Mouse (Mus musculus): ENCODE data around the gene Scrg1.

DNA sequence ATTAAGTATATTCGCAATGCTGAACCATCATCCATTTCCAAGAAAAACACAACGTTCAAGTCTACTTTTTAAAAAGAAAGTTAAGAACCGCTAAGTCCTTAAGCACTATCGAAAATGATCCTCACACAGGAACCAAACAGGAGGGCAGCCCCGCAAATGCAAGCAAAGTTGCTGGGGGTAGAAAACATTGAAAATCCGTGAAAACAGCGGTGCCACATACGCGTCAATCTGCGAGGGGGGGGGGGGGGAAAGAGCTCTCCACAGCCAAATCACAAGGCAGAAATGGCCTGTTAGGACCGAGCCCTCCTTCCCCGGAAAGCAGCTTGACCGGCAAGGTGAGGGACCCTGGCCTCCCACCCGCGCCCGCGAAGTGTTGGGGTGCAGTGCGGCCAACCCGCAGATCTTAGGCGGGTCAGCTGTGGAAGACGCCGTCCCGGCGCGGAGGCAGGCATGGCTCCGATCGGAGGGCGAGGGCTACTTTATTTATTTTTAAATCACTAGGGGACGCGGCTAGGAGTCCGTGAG is 55.1 kb downstream of the Scrg1 start:
- TF ChIP-seq CHD2 (IDR thresholded peaks at IDR 0.05; ENCODE audit: low read length) (no peak), MAX (IDR thresholded peaks at IDR 0.05; ENCODE audit: low read length) (no peak), CTCF (conservative IDR thresholded peaks at IDR 0.05 in 1 of 2, IDR thresholded peaks at IDR 0.05 in 1 of 2; ENCODE audit: low read depth in 2 of 2, low read length in 2 of 2) (no peak), SIN3A (IDR thresholded peaks at IDR 0.05; ENCODE audit: low read length) (no peak), MYC (IDR thresholded peaks at IDR 0.05; ENCODE audit: low read depth, low read length) (no peak), POLR2A (IDR thresholded peaks at IDR 0.05; ENCODE audit: low read depth, low read length) (no peak), ETS1 (conservative IDR thresholded peaks at IDR 0.05; ENCODE audit: low read depth, low read length) (no peak), GABPA (IDR thresholded peaks at IDR 0.05; ENCODE audit: insufficient replicate concordance, low read depth, low read length) (no peak), TCF12 (IDR thresholded peaks at IDR 0.05; ENCODE audit: low read depth, low read length) (no peak), JUN (IDR thresholded peaks at IDR 0.05; ENCODE audit: insufficient read depth, low read depth, low read length) (no peak), POLR2AphosphoS2 (IDR thresholded peaks at IDR 0.05; ENCODE audit: low read depth, low read length) (no peak), MAFK (IDR thresholded peaks at IDR 0.05; ENCODE audit: insufficient replicate concordance, low read length) (no peak)
